Mouse (Mus musculus) bone marrow macrophage, adult 2 months (primary cell): Measurements from ENCODE around the gene Snrnp35.

Source experiments
- CTCF ChIP-seq: IDR thresholded peaks from 2 replicates; pipeline ENCODE4 v1.5.1; 2012; ENCODE audit warnings: low read depth, mild to moderate bottlenecking, low read length, moderate library complexity
- POLR2A ChIP-seq: IDR thresholded peaks from 2 replicates; pipeline ENCODE4 v1.6.1; 2012; ENCODE audit warnings: mild to moderate bottlenecking, low read depth, low read length, borderline replicate concordance

GRCm38 (mm10) chr5:124452494-124453228 lies 30.3 kb upstream of the Snrnp35 start:
- TF ChIP-seq POLR2A (no peak), CTCF (no peak)
